Mouse (Mus musculus): Measurements from ENCODE around the gene Coq9. TPM values are rescaled to one million over a fixed set of nuclear protein-coding genes. Genes with fewer than 3 reads are reported as not detected.

The Coq9 gene
- total RNA-seq, 2 experiments from 2014 or later, result 178 to 203 TPM

Other genes starting within 250 kb of the Coq9 start
- gene Rspry1, start 236.4 kb upstream of the Coq9 start, total RNA-seq (2021), result 10 to 100 TPM; 23.3 to 25.3 TPM
- gene Fam192a, start 236.3 kb upstream of the Coq9 start, total RNA-seq (2021), result 10 to 100 TPM; 38.0 to 39.3 TPM
- 10 to 100 TPM; 60.6 to 66.6 TPM for gene Arl2bp, start 171.7 kb upstream of the Coq9 start, total RNA-seq (2021)
- gene Pllp, start 142.0 kb upstream of the Coq9 start, total RNA-seq (2021), result under 1 TPM; 0.46 to 0.93 TPM
- gene Ccl22, start 92.7 kb upstream of the Coq9 start, total RNA-seq (2021), result under 1 TPM in 1 of 2 experiments, not detected in 1; 0.60 TPM
- gene Cx3cl1, start 66.3 kb upstream of the Coq9 start, total RNA-seq (2021), result 10 to 100 TPM; 31.3 to 35.4 TPM
- gene Ccl17, start 27.9 kb upstream of the Coq9 start, total RNA-seq (2021), result 1 to 10 TPM; 1.4 to 1.8 TPM
- 100 to 1,000 TPM in 1 of 2 experiments, 10 to 100 TPM in 1; 85.5 to 102 TPM for gene Ciapin1, start within 50 bp of the Coq9 start, total RNA-seq (2021)
- gene Polr2c, start 19.1 kb downstream of the Coq9 start, total RNA-seq (2021), result 10 to 100 TPM; 61.9 to 65.1 TPM
- gene Dok4, start 38.0 kb downstream of the Coq9 start, total RNA-seq (2021), result 1 to 10 TPM; 7.7 to 9.8 TPM
- 1 to 10 TPM; 5.2 to 5.5 TPM for gene Ccdc102a, start 79.8 kb downstream of the Coq9 start, total RNA-seq (2021)
- gene Adgrg5, start 85.4 kb downstream of the Coq9 start, total RNA-seq (2021), result 1 to 10 TPM; 1.4 to 1.6 TPM
- gene Adgrg1, start 136.4 kb downstream of the Coq9 start, total RNA-seq (2021), result 10 to 100 TPM; 24.1 to 43.3 TPM
- 1 to 10 TPM; 2.1 to 2.2 TPM for gene Adgrg3, start 179.4 kb downstream of the Coq9 start, total RNA-seq (2021)
- not detected for gene Drc7, start 216.8 kb downstream of the Coq9 start, total RNA-seq (2021)
- gene Katnb1, start 242.9 kb downstream of the Coq9 start, total RNA-seq (2021), result 10 to 100 TPM; 11.3 to 15.3 TPM